In the genomic region with DNA sequence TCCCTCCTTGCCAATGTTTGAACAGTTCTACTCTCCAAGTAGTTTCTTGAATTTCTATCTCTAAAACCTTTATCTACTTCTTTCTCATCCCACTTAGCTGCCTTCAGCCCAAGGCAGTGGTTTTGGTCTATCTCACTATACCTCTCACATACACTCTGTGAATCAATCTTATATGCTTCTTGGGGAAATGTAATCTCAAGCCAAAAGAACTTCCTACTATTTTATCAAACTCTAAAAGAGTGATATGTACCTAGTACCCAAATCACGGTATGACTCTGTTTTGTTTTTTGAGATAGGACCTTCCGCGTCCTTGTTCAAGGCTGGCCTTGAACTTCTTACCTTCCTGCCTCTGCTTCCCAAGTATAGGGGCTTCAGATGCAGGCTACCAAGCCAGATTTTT, we compare ENCODE assay signal across 1 mouse cellular context.
A peak's percentile ranks its signal among the peaks of the same experiment; 100 is the strongest.
TF ChIP-seq lines count a peak whose summit lies in the region.

No protein-coding gene starts in this region.

TF ChIP-seq in MEL, 35 proteins besides CTCF, POLR2A, EP300 and RAD21 (continued from another document):
- peak; percentile 56; the same call in 1 of the 2 replicates for TF ChIP-seq MXI1 (IDR thresholded peaks at IDR 0.05; ENCODE audit: low read depth, low read length)
- peak; percentile 90 for TF ChIP-seq GATA1 (IDR thresholded peaks at IDR 0.05; ENCODE audit: low read depth, low read length)
- TF ChIP-seq MAFK (IDR thresholded peaks at IDR 0.05; ENCODE audit: borderline replicate concordance, low read depth, low read length), result peak; percentile 31; the same call in 1 of the 2 replicates
- peak; percentile 77 for TF ChIP-seq TCF12 (IDR thresholded peaks at IDR 0.05; ENCODE audit: low read depth, low read length)
- peak; percentile 99 for TF ChIP-seq RCOR1 (IDR thresholded peaks at IDR 0.05; ENCODE audit: low read depth, low read length)
- TF ChIP-seq ETS1 (IDR thresholded peaks at IDR 0.05; ENCODE audit: low read depth, low read length), result peak; percentile 47; the same call in 1 of the 2 replicates
- TF ChIP-seq MAZ (IDR thresholded peaks at IDR 0.05; ENCODE audit: low read depth, low read length), result no peak
- TF ChIP-seq TAL1 (IDR thresholded peaks at IDR 0.05; ENCODE audit: low read length), result no peak
